Mouse (Mus musculus) left cerebral cortex, postnatal 25 days (tissue): ENCODE measurements around the gene Zfp385a. TPM values are rescaled to one million over a fixed set of nuclear protein-coding genes. Genes with fewer than 3 reads are reported as not detected.

Source experiments
- DNase-seq, 2 experiments: peaks; one replicate each; pipeline ENCODE4 v3.0.0; 2022; ENCODE audit warnings: low spot score in 2 of 2, mixed read lengths in 1 of 2
- intact Hi-C: fragments of 180-260 bp; cut with DNase I; formaldehyde crosslinking; loops from one replicate; pipeline ENCODE4 v1.15.1; 2025
- total RNA-seq, 2 experiments: library from RNA; stranded (reverse); gene quantifications; 2 replicates each; pipeline ENCODE4 v1.2.3; 2021

Gene Zfp385a
- 10 to 100 TPM; 62.4 to 64.8 TPM for total RNA-seq

GRCm38 (mm10) chr15:103339961-103340337 is at the start of gene Zfp385a:
Gene Zfp385a, minus strand, starts transcription at chr15:103340093.
- peak; percentile 75 to 87 for DNase-seq
- intact Hi-C loops: loop anchor here (2.0 kb wide), 1 partner anchor 17 kb away; no protein-coding TSS in a partner anchor

DNA sequence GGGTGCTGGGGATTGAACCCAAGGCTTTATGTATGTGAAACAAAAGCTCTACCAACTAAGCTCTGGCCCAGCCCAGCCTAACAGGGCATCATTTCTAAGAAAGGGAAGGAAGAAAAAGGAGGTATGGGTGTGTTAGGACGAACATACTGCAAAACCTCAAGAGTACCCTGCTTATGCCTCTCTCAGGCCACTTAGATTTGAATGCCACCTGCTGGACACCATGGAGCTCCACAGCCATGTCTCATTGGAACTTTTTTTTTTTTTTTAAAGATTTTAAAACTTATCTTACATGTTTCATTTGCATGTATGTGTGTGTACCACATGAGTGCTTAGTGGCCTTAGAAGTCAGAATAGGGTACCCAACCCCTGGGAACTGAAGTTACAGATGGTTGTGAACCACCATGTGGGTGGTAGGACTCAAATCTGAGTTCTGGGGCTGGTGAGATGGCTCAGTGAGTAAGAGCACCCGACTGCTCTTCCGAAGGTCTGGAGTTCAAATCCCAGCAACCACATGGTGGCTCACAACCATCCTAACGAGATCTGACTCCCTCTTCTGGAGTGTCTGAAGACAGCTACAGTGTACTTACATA is 48.8 kb upstream of the Zfp385a start:
- intact Hi-C loops: loop anchor here (2.0 kb wide), 1 partner anchor 42 kb away; no protein-coding TSS in a partner anchor
- no peak for DNase-seq

DNA sequence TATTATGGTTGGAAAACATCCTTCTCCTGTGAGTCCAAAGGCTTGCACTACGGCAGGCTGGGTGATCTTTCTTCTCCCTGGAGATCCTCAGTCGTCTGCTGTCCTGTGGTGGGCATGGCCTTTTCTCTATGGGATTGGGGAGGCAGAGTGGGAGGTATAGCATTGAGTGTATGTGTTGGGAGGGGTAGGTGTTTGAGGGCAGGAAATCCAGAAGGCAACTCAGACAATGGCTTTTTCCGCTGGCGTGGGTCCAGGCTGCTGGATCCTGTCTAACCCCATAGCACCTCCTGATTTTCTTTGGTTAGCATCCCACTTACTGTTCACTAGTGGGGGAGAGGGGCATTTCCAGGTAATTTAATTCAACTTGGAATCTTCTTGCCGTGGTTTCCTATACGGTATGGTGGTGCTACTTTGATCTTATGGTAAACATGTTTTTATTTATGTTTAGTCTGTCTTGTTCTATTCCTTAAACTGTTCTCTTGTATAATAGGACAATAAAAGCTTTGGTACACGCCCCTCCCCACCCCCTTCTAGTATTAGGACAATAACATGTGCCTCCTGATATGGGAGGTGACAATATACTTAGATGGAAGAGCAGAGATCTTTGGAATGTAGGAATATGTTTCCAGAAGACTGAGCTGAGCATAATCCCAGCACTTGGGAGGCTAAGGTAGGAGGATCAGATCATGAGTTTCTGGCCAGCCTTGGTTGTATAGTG is 44.0 kb upstream of the Zfp385a start:
- no peak for DNase-seq
- intact Hi-C loops: no loop called here

DNA sequence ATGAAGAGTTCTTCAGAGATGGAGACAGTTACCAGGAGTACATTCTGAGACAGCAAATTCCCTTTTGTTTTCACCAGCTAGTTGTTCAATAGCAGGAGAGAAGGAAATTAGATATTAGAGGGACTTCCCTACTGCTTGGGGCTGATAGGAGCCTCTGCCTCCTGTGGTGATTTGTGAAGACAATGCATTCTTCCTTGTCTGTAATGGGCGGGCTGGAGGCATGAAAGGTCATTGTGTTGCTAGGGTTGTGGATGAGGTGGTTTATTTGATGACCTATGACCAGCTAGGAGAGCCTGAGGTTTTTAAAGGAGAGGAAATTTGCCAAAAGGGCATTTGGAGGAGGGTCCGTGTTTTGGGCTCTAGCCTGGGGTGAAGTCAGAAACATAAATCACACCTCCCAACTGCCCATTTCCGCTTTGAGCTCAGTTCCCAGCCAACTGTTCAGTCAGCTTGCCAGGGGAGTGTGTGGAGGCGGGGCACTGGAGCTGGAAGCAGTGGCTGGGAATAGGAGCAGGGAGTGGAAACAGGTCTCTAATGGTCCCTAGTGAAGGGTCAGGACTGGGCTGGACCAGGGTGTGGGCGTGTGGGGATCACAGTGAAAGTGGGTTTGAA is 43.0 kb upstream of the Zfp385a start:
- intact Hi-C loops: no loop called here
- no peak for DNase-seq

DNA sequence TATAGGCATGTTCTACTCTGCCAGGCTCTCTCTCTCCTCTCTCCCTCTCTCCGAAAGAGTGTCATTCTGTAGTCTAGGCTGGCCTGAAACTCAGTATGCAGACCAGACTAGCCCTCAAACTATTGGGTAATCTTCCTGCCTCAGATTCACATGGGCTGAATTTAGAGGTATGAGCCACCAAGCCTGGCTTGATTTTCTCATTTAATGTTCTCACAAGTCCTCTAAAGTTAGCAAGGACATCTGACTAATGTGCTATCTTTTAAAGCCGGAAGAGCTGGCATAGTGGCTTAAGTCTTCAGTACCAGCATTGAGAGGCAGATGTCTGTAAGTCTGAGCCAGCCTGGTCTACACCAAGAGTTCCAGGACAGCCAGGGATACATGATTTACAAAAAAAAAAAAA is 42.2 kb upstream of the Zfp385a start:
- peak in 1 of 2 experiments; percentile 51 for DNase-seq
- intact Hi-C loops: no loop called here

- intact Hi-C loops: no loop called here
- no peak for DNase-seq
These were observed 38.9 kb upstream of the Zfp385a start for GRCm38 (mm10) chr15:103378665-103379356.

- DNase-seq: no peak
- intact Hi-C loops: no loop called here
These were observed 38.1 kb upstream of the Zfp385a start for GRCm38 (mm10) chr15:103377752-103378664.

GRCm38 (mm10) chr15:103376837-103377269 is 37.0 kb upstream of the Zfp385a start:
- no peak for DNase-seq
- intact Hi-C loops: no loop called here

DNA sequence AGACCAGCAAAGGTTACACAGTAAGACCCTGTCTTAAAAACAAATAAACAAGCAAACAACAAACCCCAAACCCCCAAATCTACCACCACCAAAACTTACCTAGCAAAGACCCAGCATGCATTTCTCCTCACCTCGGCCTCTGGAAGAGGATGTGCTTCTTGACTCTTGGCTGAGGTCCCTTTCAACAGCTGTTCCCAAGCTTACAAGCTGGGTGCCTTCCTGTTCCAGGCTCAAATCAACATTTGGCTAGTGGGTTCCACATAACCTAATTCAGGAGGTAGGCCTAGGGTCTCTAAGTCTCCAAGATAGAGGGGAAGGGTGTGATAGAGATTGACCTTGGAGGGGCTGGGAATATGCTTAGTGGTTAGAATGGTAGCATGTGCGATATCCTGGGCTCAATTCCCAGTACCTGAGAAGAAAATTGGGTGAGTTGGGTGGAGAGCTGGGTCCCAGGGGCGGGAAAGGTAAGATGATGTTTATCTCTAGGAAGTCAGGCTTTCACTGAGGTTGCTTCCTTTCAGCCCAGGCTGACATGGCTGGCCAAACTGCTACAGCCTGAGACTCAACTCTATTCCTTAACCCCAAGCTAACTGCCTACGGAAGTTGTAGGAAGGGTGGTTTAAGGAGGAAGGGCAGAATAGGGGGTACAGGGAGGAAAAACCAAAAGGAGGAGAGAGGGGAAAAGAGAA is 35.4 kb upstream of the Zfp385a start:
- intact Hi-C loops: no loop called here
- no peak for DNase-seq

DNA sequence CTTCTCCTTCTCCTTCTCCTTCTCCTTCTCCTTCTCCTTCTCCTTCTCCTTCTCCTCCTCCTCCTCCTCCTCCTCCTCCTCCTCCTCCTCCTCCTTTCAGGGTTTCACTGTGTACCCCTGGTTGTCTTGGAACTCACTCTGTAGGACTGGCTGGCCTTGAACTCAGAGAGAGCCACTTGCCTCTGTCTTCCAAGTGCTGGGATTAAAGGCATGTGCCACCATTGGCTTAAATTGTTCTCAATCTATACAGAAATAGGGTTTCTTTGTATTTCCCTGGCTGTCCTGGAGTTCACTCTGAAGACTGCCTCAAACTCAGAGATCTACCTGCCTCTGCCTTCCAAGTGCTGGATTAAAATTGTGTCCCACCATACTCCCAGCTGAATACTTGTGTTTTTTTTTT is 32.6 kb upstream of the Zfp385a start:
- intact Hi-C loops: no loop called here

DNA sequence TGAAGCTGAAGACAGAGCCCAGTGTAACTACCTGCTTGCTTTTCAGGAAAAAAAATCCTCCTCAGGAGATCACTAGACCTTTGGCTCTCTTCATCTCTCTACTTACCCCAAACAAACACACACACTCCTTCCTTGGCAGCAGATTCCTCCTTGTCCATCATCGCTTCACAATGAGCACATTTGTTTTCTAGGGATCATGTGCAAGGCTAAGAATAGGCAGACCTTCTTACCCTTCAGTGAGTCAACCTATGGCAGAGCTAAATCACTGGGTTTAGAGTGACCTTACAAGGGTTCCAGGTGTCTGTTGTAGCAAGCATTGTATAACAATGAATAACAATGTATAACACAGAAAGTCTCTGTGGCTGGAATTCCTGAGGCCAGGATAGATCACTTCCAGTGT is 31.8 kb upstream of the Zfp385a start:
- DNase-seq: no peak
- intact Hi-C loops: no loop called here

More for the DNA sequence above, 32.6 kb upstream of the Zfp385a start:
- no peak for DNase-seq

DNA sequence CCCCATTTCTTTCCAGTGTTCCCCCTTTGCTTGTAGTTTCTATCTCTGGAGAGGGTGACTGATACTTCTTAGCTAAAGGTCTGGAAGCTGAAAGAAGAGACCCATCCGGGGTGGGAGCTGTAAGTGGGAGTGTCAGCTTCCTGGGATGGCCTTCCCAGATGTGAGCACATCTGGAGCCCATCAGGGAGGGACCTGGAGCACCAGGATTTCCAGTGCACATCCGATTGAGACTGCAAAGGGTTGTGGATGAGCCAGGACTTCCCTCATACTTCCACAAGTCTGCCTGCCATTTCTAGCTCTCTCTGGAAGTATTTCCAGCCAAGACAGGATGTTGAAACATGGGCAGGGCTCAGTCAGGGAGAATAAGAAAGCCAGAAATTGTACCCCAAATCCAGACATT is 31.3 kb upstream of the Zfp385a start:
- intact Hi-C loops: no loop called here
- no peak for DNase-seq

DNA sequence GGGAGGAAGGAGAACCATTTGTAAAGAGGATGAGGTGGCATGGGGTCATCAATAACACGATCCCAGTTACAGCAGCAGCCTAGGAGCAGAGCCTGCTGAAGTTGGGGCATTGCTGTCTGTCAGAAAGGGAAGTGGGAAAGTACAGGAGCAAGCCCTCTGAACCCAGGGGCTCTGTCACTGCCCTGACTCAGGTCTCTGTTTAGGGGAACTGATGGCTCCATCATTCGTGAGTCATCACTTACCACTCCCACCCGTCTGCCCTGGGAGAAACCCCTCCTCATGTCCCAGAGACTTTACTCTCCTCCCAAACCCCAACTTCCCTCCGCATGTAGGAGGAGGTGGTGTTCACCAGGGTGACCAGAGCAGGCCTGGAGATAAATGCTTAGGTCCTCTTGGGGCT is 30.6 kb upstream of the Zfp385a start:
- DNase-seq: no peak
- intact Hi-C loops: no loop called here

DNA sequence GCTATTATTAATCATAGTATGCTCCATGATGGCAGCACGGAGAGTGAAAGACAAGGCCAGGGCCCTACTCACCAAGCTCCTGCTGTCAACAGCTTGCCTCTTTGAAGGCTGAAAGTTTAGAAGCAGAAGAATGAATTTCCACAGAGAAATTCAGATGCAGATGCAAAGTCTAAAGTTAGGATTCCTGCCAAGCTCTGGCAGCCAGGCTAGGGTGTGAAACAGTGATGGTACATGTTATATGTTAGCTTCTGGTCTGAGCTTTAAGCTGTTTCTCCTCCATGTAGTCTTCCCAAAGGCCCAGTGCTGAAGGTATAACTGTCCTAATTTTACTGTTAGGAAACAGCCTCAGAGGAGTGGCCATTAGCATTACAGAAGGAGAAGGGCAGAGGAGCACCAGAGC is 29.2 kb upstream of the Zfp385a start:
- intact Hi-C loops: no loop called here
- peak; percentile 40 to 84 for DNase-seq

DNA sequence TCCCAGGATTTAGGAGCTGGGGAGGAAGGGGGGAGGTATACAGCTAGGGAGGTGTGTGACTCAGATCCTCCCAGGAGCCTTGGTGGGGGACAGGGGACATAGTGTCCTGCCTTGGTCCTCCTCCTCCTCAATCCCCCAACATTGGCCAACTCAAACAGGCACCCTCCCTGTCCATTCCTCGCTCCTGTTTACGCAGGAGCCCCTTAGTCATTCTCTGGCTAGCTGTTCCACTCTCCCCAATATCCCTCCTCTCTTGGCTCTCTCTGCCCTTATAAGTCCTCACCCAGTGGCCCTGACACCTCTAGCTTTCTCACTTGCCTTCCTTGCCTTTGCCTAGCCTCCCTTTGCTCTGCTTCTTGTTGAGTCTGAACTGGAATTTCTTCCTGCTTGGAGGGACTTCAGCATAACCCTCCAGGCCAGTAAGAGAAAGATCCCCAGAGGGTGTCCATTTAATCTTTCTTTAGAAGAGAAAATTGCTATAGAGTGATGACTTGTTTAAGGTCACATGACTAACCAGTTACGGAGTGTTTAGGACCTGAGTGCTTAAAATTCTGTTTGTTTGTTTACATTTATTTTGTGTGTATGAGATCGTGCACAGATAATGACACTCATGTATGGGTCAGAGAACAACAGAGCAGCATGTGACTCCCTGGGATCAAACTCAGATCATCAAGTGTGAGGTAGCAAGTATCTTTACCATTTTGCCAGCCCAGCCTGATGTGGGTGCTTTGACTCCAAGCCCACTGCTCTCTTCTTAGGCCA is 28.5 kb upstream of the Zfp385a start:
- no peak for DNase-seq
- intact Hi-C loops: no loop called here

GRCm38 (mm10) chr15:103366376-103367149 is 26.7 kb upstream of the Zfp385a start, which contains the start of gene Itga5:
Gene Itga5, minus strand, starts transcription at chr15:103366763.
- no peak for DNase-seq
- intact Hi-C loops: no loop called here
